Mouse (Mus musculus) lung, postnatal 0 days (tissue): Measurements from ENCODE around the gene Hsbp1. TPM values are rescaled to one million over a fixed set of nuclear protein-coding genes. Genes with fewer than 3 reads are reported as not detected.

Experiments
- ATAC-seq: fragments of 200-750 bp; cut with Nextera tagmentation; 2 replicates; pipeline ENCODE4 v1.8.0; 2017; ENCODE audit warnings: moderate library complexity
- DNase-seq: peaks from one replicate; pipeline ENCODE4 v3.0.0-alpha.2; 2016; ENCODE audit warnings: low spot score
- H3K27ac ChIP-seq: fragments of 300-500 bp; sonication (generic); 2 replicates; pipeline ENCODE4 v1.5.1; 2014; ENCODE audit warnings: antibody characterized with exemption, mild to moderate bottlenecking, low read length, mixed read lengths
- H3K27me3 ChIP-seq: fragments of 300-500 bp; sonication (generic); replicated peaks from 2 replicates; pipeline ENCODE4 v1.6.1; 2014; ENCODE audit warnings: low read length, mixed read lengths; ENCODE audit not compliant: insufficient read depth
- H3K36me3 ChIP-seq: fragments of 300-500 bp; sonication (generic); 2 replicates; pipeline ENCODE4 v1.6.1; 2014; ENCODE audit warnings: low read length, mixed read lengths; ENCODE audit not compliant: insufficient read depth
- H3K4me1 ChIP-seq: fragments of 300-500 bp; sonication (generic); 2 replicates; pipeline ENCODE4 v1.6.1; 2014; ENCODE audit warnings: antibody characterized with exemption, low read depth, low read length, mixed read lengths; ENCODE audit not compliant: insufficient read depth
- H3K4me2 ChIP-seq: fragments of 300-500 bp; sonication (generic); replicated peaks from 2 replicates; pipeline ENCODE4 v1.6.1; 2014; ENCODE audit warnings: low read depth, mild to moderate bottlenecking, low read length, moderate library complexity, mixed read lengths
- H3K4me3 ChIP-seq: fragments of 300-500 bp; sonication (generic); 2 replicates; pipeline ENCODE4 v1.5.1; 2014; ENCODE audit warnings: low read depth, low read length
- H3K9ac ChIP-seq: fragments of 300-500 bp; sonication (generic); replicated peaks from 2 replicates; pipeline ENCODE4 v1.6.1; 2014; ENCODE audit warnings: low read depth, mild to moderate bottlenecking
- H3K9me3 ChIP-seq: fragments of 300-500 bp; sonication (generic); 2 replicates; pipeline ENCODE4 v1.6.1; 2016; ENCODE audit warnings: low read length, mixed read lengths
- CTCF ChIP-seq: IDR thresholded peaks from 2 replicates; pipeline ENCODE4 v1.5.1; 2016; ENCODE audit warnings: antibody characterized with exemption, mild to moderate bottlenecking
- EP300 ChIP-seq: IDR thresholded peaks from 2 replicates; pipeline ENCODE4 v1.6.1; 2016; ENCODE audit warnings: antibody characterized with exemption, mild to moderate bottlenecking, control low read depth
- WGBS: fragments of 180-500 bp; shearing (Covaris S2); extraction: QIAGEN DNeasy Blood & Tissue Kit; methylation state at CpG from one replicate; pipeline ENCODE4 v1.1.7; 2014; 5-methylcytosine and 5-hydroxymethylcytosine counted together
- polyA plus RNA-seq: library from polyadenylated mRNA; unstranded; fragments of >200 nt; fragmentation: Nextera tagmentation; extraction: Ambion mirVana; gene quantifications from 2 replicates; pipeline ENCODE4 v1.2.1, GENCODE M21; 2015

Hsbp1 gene
- polyA plus RNA-seq, 1 experiment from 2014 or later, result 315 TPM

DNA sequence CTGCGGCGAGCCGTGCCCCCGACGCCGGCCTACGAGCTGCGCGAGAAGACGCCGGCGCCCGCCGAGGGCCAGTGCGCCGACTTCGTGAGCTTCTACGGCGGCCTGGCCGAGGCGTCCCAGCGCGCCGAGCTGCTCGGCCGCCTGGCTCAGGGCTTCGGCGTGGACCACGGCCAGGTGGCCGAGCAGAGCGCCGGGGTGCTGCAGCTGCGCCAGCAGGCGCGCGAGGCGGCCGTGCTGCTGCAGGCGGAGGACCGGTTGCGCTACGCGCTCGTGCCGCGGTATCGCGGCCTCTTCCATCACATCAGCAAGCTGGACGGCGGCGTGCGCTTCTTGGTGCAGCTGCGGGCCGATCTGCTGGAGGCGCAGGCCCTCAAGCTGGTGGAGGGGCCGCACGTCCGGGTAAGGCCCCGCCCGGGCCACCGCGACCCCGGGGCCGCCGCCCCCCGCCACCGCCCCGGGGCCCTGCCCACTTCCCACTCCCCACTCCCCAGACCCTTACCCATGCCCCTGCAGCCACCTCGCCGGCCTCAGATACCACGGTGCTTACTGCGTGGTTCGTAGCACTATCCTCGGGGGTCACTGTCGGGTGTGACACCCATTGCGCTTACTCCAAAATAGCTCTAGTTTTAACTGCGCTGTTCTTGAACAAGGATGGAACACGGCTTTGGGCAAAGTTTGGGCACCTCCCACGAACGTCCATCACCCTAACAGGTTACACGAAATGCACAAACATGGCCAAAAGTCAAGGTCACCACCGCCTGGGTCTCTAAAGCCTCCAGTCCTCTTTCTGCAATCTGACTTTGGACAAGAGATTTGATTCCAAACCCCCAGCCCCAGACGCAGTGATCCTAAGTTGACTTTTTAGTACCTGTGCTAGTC lies 51.0 kb downstream of the Hsbp1 start:
- Histone ChIP-seq H3K27me3 (no peaks in the 10 kb centered on the region), H3K27ac (peak overlapping the region; percentile 93), H3K4me2 (peak overlapping the region; percentile 99), H3K4me3 (peak overlapping the region; percentile 76), H3K36me3 (no peaks in the 10 kb centered on the region), H3K9ac (peak overlapping the region; percentile 71), H3K9me3 (no peaks in the 10 kb centered on the region), H3K4me1 (0 out of 2 replicates have a peak, but pooled peaks cover 8% of the 10 kb centered on the region)
- DNase-seq, result peak; percentile 56
- 5% methylated on average over 65 of the region's 83 CpGs for WGBS
- TF ChIP-seq CTCF (no peak), EP300 (no peak)
- peak; percentile 66 for ATAC-seq

Other genes starting within 250 kb of the Hsbp1 start
- 18.3 and 19.1 TPM in 2 replicates for gene Mlycd, start 50.4 kb downstream of the Hsbp1 start, polyA plus RNA-seq
- gene Osgin1, start 89.6 kb downstream of the Hsbp1 start, polyA plus RNA-seq, result 9.7 and 14.0 TPM in 2 replicates
- gene Necab2, start 102.2 kb downstream of the Hsbp1 start, polyA plus RNA-seq, result 1.2 and 1.8 TPM in 2 replicates
- gene Slc38a8, start 157.2 kb downstream of the Hsbp1 start, polyA plus RNA-seq, result not detected in 2 replicates
- gene Mbtps1, start 214.2 kb downstream of the Hsbp1 start, polyA plus RNA-seq, result 64.4 and 67.4 TPM in 2 replicates
- gene Hsdl1, start 230.7 kb downstream of the Hsbp1 start, polyA plus RNA-seq, result 26.0 and 27.0 TPM in 2 replicates
- 2.9 and 4.0 TPM in 2 replicates for gene Dnaaf1, start 230.7 kb downstream of the Hsbp1 start, polyA plus RNA-seq